Mouse (Mus musculus): ENCODE results near the gene Kcnip1.

DNA sequence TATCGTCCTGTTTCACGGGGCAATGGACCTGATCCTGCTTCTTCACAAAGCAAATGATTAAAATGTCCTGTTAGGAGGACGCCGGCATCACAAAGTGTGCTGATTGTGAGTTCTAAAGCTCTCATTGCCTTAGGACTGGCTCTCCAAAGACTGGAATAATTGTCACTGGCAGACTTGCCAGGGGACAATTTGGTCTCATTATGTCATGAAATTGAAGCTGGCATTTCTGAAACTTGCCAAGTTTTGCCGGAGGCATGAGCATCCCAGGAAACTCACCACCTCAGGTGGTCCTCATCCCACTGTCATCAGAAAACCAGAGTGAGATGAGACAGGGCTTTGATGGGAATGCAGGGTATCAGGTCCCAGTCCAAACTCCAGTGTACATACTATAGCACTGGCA, 171.6 kb downstream of the Kcnip1 start:
- TF ChIP-seq CTCF (conservative IDR thresholded peaks at IDR 0.05; ENCODE audit: insufficient read depth, insufficient read length, low read depth, low read length): no peak
- no peak for TF ChIP-seq POLR2A (IDR thresholded peaks at IDR 0.05; ENCODE audit: low read depth, low read length)
